Mouse (Mus musculus): ENCODE data around the gene Ak7. TPM values are rescaled to one million over a fixed set of nuclear protein-coding genes. Genes with fewer than 3 reads are reported as not detected.

Ak7 gene
- total RNA-seq, 1 experiment from 2014 or later = not detected

- no peak for ATAC-seq (replicated peaks; ENCODE audit: insufficient number of reproducible peaks, low FRiP score, low TSS enrichment, poor library complexity, severe bottlenecking)
Measured at GRCm38 (mm10) chr12:105774871-105775270, 69.1 kb downstream of the Ak7 start.

GRCm38 (mm10) chr12:105777651-105778050 lies 71.9 kb downstream of the Ak7 start:
- no peak for ATAC-seq (replicated peaks; ENCODE audit: insufficient number of reproducible peaks, low FRiP score, low TSS enrichment, poor library complexity, severe bottlenecking)

- ATAC-seq (replicated peaks; ENCODE audit: insufficient number of reproducible peaks, low FRiP score, low TSS enrichment, poor library complexity, severe bottlenecking) = peak; percentile 87
Measured at GRCm38 (mm10) chr12:105784196-105784999, 78.6 kb downstream of the Ak7 start, which contains the start of gene Papola. Papola (plus strand) TSS chr12:105784694.

GRCm38 (mm10) chr12:105785000-105785774 lies 79.4 kb downstream of the Ak7 start:
- ATAC-seq (replicated peaks; ENCODE audit: insufficient number of reproducible peaks, low FRiP score, low TSS enrichment, poor library complexity, severe bottlenecking) = peak; percentile 47

GRCm38 (mm10) chr12:105786113-105786512 lies 80.3 kb downstream of the Ak7 start:
- no peak for ATAC-seq (replicated peaks; ENCODE audit: insufficient number of reproducible peaks, low FRiP score, low TSS enrichment, poor library complexity, severe bottlenecking)

GRCm38 (mm10) chr12:105787626-105788025 lies 81.8 kb downstream of the Ak7 start:
- ATAC-seq (replicated peaks; ENCODE audit: insufficient number of reproducible peaks, low FRiP score, low TSS enrichment, poor library complexity, severe bottlenecking) = no peak

GRCm38 (mm10) chr12:105789885-105790284 lies 84.1 kb downstream of the Ak7 start:
- ATAC-seq (replicated peaks; ENCODE audit: insufficient number of reproducible peaks, low FRiP score, low TSS enrichment, poor library complexity, severe bottlenecking) = no peak

- no peak for ATAC-seq (replicated peaks; ENCODE audit: insufficient number of reproducible peaks, low FRiP score, low TSS enrichment, poor library complexity, severe bottlenecking)
Measured at GRCm38 (mm10) chr12:105794896-105795295, 89.1 kb downstream of the Ak7 start.

GRCm38 (mm10) chr12:105798001-105798400 lies 92.2 kb downstream of the Ak7 start:
- no peak for ATAC-seq (replicated peaks; ENCODE audit: insufficient number of reproducible peaks, low FRiP score, low TSS enrichment, poor library complexity, severe bottlenecking)

- no peak for ATAC-seq (replicated peaks; ENCODE audit: insufficient number of reproducible peaks, low FRiP score, low TSS enrichment, poor library complexity, severe bottlenecking)
Measured at GRCm38 (mm10) chr12:105805790-105806189, 100.0 kb downstream of the Ak7 start.

GRCm38 (mm10) chr12:105806205-105806604 lies 100.4 kb downstream of the Ak7 start:
- ATAC-seq (replicated peaks; ENCODE audit: insufficient number of reproducible peaks, low FRiP score, low TSS enrichment, poor library complexity, severe bottlenecking) = no peak

- no peak for ATAC-seq (replicated peaks; ENCODE audit: insufficient number of reproducible peaks, low FRiP score, low TSS enrichment, poor library complexity, severe bottlenecking)
Measured at GRCm38 (mm10) chr12:105807416-105807815, 101.6 kb downstream of the Ak7 start.

GRCm38 (mm10) chr12:105808945-105809344 lies 103.2 kb downstream of the Ak7 start:
- no peak for ATAC-seq (replicated peaks; ENCODE audit: insufficient number of reproducible peaks, low FRiP score, low TSS enrichment, poor library complexity, severe bottlenecking)

GRCm38 (mm10) chr12:105810608-105811007 lies 104.8 kb downstream of the Ak7 start:
- ATAC-seq (replicated peaks; ENCODE audit: insufficient number of reproducible peaks, low FRiP score, low TSS enrichment, poor library complexity, severe bottlenecking) = no peak

- no peak for ATAC-seq (replicated peaks; ENCODE audit: insufficient number of reproducible peaks, low FRiP score, low TSS enrichment, poor library complexity, severe bottlenecking)
Measured at GRCm38 (mm10) chr12:105813957-105814356, 108.2 kb downstream of the Ak7 start.

- ATAC-seq (replicated peaks; ENCODE audit: insufficient number of reproducible peaks, low FRiP score, low TSS enrichment, poor library complexity, severe bottlenecking) = no peak; the same call in 1 of the 2 replicates
Measured at GRCm38 (mm10) chr12:105823472-105823871, 117.7 kb downstream of the Ak7 start.

- ATAC-seq (replicated peaks; ENCODE audit: insufficient number of reproducible peaks, low FRiP score, low TSS enrichment, poor library complexity, severe bottlenecking) = no peak
Measured at GRCm38 (mm10) chr12:105824743-105825142, 119.0 kb downstream of the Ak7 start.

GRCm38 (mm10) chr12:105825266-105825665 lies 119.5 kb downstream of the Ak7 start:
- ATAC-seq (replicated peaks; ENCODE audit: insufficient number of reproducible peaks, low FRiP score, low TSS enrichment, poor library complexity, severe bottlenecking) = no peak

Data from monocyte, adult 5-6 weeks (primary cell).